Mouse (Mus musculus) mesoderm, embryonic 11.5 days (tissue): ENCODE results near the gene Smpd4.

Experiments
- DNase-seq: peaks from one replicate; pipeline ENCODE4 v3.0.0-alpha.2; 2012; ENCODE audit warnings: low read depth, low spot score

The Smpd4 gene

GRCm38 (mm10) chr16:17638036-17638628, 19.0 kb downstream of the Smpd4 start:
- no peak for DNase-seq

- no peak for DNase-seq
Observed at GRCm38 (mm10) chr16:17639081-17639480, 19.9 kb downstream of the Smpd4 start.

DNA sequence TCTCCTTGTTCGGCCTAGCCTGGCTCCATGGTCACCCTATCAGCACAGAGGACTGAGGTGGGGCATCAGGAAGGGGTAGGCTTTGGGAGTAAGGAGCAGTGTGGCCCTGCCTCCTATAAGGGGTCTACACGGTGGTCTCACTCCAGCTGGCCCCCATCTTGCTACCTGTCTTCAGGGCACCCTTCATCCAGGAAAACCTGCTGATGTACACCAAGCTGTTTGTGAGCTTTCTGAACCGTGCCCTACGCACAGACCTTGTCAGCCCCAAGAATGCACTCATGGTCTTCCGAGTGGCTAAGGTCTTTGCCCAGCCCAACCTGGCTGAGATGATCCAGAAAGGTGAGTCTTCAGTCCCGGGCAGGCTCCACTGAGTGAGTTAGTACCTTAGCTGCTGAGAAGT, 20.8 kb downstream of the Smpd4 start:
- no peak for DNase-seq

DNA sequence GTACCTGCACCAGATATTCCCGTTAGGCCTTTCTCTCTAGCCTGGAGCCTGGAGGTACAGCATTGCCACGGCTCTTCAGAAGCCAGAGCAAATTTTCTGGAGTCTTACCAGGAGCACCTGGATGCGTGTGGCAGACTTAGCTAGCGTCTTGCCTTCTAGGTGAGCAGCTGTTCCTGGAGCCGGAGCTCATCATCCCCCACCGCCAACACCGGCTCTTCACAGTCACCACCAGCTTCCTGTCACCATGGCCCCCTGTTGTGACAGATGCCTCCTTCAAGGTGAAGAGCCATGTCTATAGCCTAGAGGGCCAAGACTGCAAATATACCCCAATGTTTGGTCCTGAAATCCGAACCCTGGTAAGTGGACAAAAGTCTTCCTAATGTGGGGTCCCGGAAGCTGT, 21.6 kb downstream of the Smpd4 start:
- no peak for DNase-seq

- no peak for DNase-seq
Observed at GRCm38 (mm10) chr16:17641301-17641700, 22.1 kb downstream of the Smpd4 start.

DNA sequence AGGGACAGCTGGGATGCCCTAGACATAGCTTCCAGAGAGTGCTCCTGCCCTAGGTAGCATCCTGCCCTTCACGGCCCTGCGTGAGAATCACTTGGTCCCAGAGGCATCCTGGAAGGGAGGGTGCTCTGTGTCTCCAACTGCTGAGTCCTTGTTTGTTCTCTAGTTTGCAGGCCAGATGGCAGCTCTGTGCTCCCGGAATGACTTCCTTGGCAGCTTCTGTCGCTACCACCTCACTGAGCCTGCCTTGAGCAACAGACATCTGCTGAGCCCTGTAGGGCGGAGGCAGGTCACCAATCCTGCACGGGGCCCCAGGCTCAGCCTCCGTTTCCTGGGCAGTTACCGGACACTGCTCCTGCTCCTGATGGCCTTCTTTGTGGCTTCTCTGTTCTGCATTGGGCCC, 23.2 kb downstream of the Smpd4 start:
- no peak for DNase-seq

DNA sequence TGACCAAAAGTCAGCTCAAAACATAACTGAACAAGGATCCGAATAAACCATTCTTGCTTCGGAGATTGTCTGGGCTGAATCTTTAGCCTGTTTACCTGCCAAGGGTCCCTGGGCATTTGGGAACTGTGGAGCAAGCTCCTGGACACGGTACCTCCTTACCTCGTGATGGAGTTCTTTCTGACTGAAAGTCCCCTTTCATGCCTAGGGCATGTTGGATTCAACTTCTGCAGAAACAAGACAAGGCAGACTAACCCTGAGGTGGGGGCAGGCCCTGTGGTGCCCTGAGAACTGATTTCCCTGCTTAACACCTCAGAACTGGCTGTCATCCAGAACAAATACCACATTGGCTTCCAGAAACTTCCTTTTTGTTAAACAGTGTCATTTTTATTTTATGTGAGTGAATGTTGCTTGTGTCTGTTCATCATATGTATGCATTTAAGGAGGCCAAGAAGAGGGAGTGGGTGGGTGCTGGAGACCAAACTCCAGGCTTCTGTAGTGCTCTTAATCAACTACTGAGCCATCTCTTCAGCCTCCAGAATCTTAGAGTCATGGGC, 24.4 kb downstream of the Smpd4 start:
- DNase-seq = no peak

DNA sequence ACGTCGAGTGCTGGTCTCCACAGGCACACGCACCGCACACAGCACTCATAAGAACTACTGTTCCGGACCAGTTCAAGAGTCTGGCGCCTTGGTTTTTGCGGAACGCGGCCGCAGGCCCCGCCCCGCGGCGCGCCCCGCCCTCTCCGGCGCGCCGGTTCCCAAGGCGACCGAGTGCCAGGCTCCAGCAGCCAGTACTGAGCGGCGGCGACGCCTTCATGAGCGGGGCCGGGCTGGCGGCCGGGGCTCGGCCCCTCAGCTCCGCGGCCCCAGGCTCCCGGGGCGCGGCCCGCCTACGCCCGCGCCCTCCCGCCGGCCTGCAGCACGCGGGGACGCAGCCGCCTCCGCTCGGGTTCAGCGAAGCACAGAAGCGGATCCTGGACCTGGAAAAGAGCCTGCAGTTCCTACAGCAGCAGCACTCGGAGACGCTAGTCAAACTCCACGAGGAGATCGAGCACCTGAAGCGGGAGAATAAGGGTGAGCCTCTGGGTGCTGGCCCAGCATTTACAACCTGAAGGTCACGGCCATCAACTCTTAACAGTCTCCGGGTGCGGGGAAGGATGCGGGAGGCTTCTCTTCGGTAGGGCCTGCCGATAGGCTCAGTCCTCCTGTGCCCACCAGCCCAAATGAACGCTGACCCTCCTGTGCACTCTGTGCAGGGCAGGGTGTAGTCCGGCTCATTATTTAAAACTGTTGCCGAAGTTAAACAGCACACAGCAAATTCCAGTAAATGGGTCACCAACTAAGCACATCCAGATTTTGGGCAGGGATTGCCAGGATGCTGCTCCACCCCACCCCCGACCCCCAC, 27.4 kb downstream of the Smpd4 start, which contains the start of gene Ccdc74a:
Gene Ccdc74a (plus strand): TSS at position 161 of the 805 bp plus-strand sequence.
- DNase-seq = peak; percentile 89

DNA sequence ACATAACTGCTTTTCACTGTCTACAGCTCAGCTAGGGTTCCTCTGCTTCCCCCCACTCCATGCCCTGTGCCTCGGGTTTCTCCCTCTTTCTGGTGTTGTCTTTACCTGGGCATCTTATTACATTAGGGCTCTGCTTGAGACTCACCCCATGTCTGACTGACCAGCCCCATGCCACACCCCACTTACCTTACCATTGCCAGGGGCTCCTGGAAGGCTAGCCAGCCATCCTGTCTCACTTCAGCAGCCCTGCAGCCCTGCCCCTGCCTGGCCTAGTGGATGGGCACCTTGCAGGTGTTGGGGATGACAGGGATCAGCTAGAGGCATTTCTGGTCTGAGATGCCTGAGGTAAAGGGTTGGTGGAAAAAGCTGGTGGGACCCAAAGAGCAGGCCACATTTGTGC, 28.0 kb downstream of the Smpd4 start:
- DNase-seq = no peak

DNA sequence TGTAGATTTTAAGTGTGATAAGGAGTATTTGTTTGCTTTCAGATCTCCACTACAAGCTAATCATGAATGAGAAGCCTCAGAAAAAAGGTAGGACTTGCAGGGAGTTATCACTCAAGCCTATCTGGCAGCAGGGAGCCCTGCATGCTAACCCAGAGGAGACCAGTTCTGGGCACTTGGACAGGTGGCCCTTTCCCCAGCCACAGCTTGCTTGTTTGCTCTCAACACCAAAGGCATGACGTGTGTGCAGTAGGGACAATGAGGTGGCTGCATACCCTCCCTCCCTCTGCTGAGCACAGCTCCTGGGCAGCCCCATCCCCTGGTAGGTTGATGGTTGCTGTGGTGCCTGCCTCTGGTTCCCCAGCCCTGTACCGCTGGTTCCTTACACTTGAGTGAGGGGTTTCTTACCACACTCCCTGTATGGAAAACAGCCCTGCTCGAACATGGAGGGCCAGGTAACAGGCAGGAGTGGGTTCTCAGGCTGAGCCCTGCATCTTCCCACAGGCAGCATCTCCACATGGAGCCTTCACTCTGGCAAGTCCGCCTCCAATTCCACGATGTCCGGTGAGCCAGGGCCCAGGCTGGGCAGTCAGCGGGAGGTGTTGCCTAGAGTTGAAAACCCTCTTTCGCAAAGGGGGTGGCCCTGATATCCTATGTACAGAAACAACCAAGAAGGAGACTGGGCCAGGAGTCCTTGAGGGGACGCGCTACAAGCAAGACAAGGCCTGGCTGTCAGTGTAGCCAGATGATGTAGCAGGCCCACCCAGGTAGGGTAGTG, 28.6 kb downstream of the Smpd4 start:
- no peak for DNase-seq

GRCm38 (mm10) chr16:17649925-17650605, 30.9 kb downstream of the Smpd4 start:
- no peak for DNase-seq

DNA sequence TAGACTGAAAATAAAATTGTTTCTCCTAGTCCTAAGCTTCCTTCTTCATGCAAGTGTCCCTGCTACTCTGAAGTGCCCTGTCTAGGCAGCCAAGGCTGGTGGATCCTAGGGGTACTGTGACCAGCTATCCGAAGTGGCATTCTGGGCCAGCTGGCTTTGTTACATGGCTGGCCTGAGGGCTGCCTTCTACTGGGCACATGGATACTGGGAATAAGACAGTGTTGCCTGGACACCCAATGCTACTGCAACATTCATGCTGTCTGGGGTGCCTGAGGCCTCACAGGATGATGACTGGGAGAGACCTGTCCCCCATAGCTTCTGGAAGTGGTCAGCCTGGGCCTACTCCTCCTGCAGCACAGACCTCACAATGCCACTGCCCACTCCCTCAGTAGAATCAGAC, 31.6 kb downstream of the Smpd4 start:
- no peak for DNase-seq

GRCm38 (mm10) chr16:17652607-17653006, 33.5 kb downstream of the Smpd4 start:
- DNase-seq = no peak

DNA sequence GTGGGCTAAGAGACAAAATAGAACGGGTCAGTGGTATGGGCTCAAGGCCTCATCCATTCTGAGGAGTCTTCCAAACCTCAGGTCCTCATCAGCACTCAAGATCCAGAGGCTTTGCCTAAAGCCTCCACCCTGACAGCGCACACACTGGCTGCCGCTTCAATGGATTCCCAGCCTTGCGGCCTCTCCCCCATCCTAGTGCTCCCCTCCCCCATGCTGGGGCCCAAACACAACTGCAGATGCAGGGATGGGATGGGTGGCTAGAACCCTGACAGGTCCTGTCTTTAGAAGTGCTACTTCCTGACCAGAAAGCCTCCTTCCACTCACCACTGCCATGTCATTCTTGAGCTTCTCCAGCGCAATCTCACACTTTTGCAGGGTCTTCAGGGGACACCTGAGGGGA, 34.4 kb downstream of the Smpd4 start:
- no peak for DNase-seq

GRCm38 (mm10) chr16:17654188-17654795, 35.1 kb downstream of the Smpd4 start:
- DNase-seq = no peak

DNA sequence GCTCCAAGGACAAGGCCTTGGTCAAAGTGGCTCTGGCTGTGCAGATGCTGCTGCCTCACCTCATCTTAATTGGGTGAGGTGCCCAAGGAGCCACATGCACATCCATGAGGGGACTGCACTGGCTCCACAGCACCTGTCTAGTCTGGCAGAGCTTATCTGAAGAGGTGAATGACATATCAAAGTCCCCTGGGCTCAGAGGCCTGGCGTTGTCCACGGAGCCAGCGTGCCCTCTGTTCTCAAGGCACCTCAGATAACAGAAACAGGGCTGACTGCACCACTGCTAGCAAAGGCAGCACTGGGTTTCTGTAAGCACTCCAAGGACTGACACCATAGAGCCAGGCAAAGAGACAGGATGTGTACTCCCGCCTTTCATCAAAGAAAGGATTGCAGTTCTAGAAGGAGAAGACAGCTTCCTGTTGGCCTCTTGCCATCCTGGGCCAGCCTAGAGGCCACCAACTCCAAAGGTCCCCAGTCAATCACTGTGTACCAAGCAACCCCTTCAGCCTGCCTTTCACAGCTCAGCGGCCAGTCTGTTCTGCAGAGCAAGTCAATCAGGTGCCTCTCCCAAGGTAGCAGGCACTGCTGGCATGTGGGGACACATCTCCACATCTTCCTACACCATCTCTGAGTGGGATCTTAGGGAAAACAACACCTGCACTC, 37.2 kb downstream of the Smpd4 start:
- DNase-seq = no peak

DNA sequence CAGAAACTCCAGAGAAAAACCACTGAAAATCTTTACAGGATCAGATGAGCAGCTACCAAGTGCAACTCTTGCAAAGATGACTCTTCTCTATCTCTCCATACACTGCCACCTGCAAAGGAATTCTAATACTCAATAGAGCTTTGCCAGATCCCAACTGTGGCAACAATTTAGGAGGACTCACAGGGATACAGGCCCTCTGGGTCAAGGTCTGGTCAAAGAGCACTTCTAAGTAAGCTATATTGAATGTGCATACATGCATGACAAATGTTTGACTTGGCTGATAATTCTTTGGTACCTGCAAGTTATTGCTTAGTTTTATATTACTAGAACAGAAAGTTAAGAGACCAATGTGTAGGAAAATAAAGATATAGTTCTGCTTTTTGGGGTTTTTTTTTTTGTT, 46.4 kb downstream of the Smpd4 start:
- no peak for DNase-seq

GRCm38 (mm10) chr16:17669886-17670285, 50.7 kb downstream of the Smpd4 start:
- DNase-seq = no peak
